Mouse (Mus musculus) brain, embryonic 14.5 days (tissue): ENCODE measurements at regions not wholly inside any gene's neighbourhood (a gene's known extent, or its start where the extent isn't known, plus 50 kb on each side); places are given as distances from the start of the nearest gene placed in this dataset.

Experiments
- CTCF ChIP-seq: fragments of 200-500 bp; IDR thresholded peaks from 2 replicates; pipeline ENCODE4 v1.5.1; 2012; ENCODE audit warnings: inconsistent platforms, mild to moderate bottlenecking, moderate library complexity, borderline replicate concordance; ENCODE audit not compliant: insufficient read depth, insufficient read length; ENCODE audit errors: extremely low read depth
- POLR2A ChIP-seq: fragments of 200-500 bp; IDR thresholded peaks from 2 replicates; pipeline ENCODE4 v1.6.1; 2012; ENCODE audit warnings: mild to moderate bottlenecking, inconsistent platforms, borderline replicate concordance; ENCODE audit not compliant: poor library complexity, insufficient read depth, insufficient read length, severe bottlenecking; ENCODE audit errors: extremely low read depth

DNA sequence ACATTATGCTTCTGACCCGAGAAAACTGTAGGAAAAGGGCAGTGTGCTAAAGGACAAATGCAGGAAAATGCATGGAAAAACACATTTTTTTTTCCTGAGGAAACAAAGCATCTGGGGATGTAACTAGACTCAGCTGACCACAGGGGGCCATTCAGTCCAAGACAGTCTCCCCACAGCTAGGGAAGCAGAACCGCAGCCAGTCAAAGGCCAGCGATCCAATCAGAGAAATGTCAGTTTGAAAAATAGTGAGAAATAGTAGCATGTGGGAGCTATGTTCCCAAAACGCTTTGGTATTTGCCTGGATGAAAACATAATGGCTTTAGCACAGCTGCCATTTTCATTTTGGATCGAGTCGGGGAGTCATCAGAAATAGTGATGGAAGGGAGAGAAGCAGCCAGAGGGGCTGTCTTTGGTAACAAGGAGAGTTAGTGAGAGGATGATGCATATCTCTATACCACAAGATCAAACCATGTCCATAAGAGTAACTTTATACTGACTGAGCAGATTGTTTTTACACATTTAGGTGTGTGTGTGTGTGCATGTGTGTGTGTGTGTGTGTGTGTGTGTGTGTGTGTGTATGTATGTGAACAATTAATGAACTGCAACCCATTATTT, 982.3 kb upstream of the 4921530L21Rik start:
- TF ChIP-seq POLR2A (no peak), CTCF (no peak)
